Mouse (Mus musculus) heart, postnatal 0 days (tissue): Measurements from ENCODE around the gene Rassf8. TPM values are rescaled to one million over a fixed set of nuclear protein-coding genes. Genes with fewer than 3 reads are reported as not detected.

Experiments
- ATAC-seq: fragments of 200-750 bp; cut with Nextera tagmentation; 2 replicates; pipeline ENCODE4 v1.8.0; 2017; ENCODE audit warnings: low read depth, moderate number of reproducible peaks, moderate library complexity; ENCODE audit not compliant: insufficient read depth
- DNase-seq: peaks from one replicate; pipeline ENCODE4 v3.0.0-alpha.2; 2016; ENCODE audit warnings: low spot score
- H3K27ac ChIP-seq: fragments of 300-500 bp; sonication (generic); 2 replicates; pipeline ENCODE4 v1.5.1; 2014; ENCODE audit warnings: low read depth, mild to moderate bottlenecking
- H3K27me3 ChIP-seq: fragments of 300-500 bp; sonication (generic); 2 replicates; pipeline ENCODE4 v1.6.1; 2014; ENCODE audit warnings: low read length, mixed read lengths; ENCODE audit not compliant: control insufficient read depth, insufficient read depth
- H3K36me3 ChIP-seq: fragments of 300-500 bp; sonication (generic); replicated peaks from 2 replicates; pipeline ENCODE4 v1.6.1; 2014; ENCODE audit warnings: low read length, mixed read lengths; ENCODE audit not compliant: control insufficient read depth, insufficient read depth
- H3K4me1 ChIP-seq: fragments of 300-500 bp; sonication (generic); 2 replicates; pipeline ENCODE4 v1.6.1; 2014; ENCODE audit warnings: antibody characterized with exemption; ENCODE audit not compliant: control insufficient read depth, insufficient read depth
- H3K4me2 ChIP-seq: fragments of 300-500 bp; sonication (generic); 2 replicates; pipeline ENCODE4 v1.6.1; 2014; ENCODE audit warnings: low read depth, mild to moderate bottlenecking, low read length, moderate library complexity
- H3K4me3 ChIP-seq: fragments of 300-500 bp; sonication (generic); 2 replicates; pipeline ENCODE4 v1.5.1; 2014; ENCODE audit warnings: low read depth, low read length
- H3K9ac ChIP-seq: fragments of 300-500 bp; sonication (generic); replicated peaks from 2 replicates; pipeline ENCODE4 v1.6.1; 2014; ENCODE audit warnings: low read depth, low read length, mixed read lengths
- H3K9me3 ChIP-seq: fragments of 300-500 bp; sonication (generic); replicated peaks from 2 replicates; pipeline ENCODE4 v1.6.1; 2016; ENCODE audit warnings: low read length; ENCODE audit not compliant: control insufficient read depth
- CTCF ChIP-seq: IDR thresholded peaks from 2 replicates; pipeline ENCODE4 v1.5.1; 2016; ENCODE audit warnings: antibody characterized with exemption, control low read depth, low read depth
- EP300 ChIP-seq: IDR thresholded peaks from 2 replicates; pipeline ENCODE4 v1.6.1; 2016; ENCODE audit warnings: antibody characterized with exemption, low read depth
- WGBS: fragments of 180-500 bp; shearing (Covaris S2); extraction: QIAGEN DNeasy Blood & Tissue Kit; methylation state at CpG from one replicate; pipeline ENCODE4 v1.1.7; 2014; 5-methylcytosine and 5-hydroxymethylcytosine counted together
- polyA plus RNA-seq: library from polyadenylated mRNA; unstranded; fragments of >200 nt; fragmentation: Nextera tagmentation; extraction: Ambion mirVana; gene quantifications from 2 replicates; pipeline ENCODE4 v1.2.1, GENCODE M21; 2015
- total RNA-seq: library from RNA; depleted of rRNA; stranded (reverse); fragments of >200 nt; gene quantifications from 2 replicates; pipeline ENCODE4 v1.2.3, GENCODE M21; 2014; ENCODE audit warnings: low replicate concordance

Gene Rassf8
- total and polyA plus RNA-seq, 2 experiments from 2014 or later: 11.1 to 72.6 TPM

- Histone ChIP-seq H3K4me1 (no peaks in the 10 kb centered on the region), H3K27ac (no peak overlapping the region), H3K9ac (no peak overlapping the region), H3K4me3 (no peak overlapping the region), H3K27me3 (no peaks in the 10 kb centered on the region), H3K36me3 (no peaks in the 10 kb centered on the region), H3K9me3 (no peaks in the 10 kb centered on the region), H3K4me2 (no peak overlapping the region)
- ATAC-seq (no peak), DNase-seq (no peak)
- WGBS: 85% methylated on average over 5 of the region's 5 CpGs
- TF ChIP-seq CTCF: no peak
These were observed 35.2 kb upstream of the Rassf8 start for GRCm38 (mm10) chr6:145711320-145711719.

- H3K4me2 ChIP-seq: no peak overlapping the region
- no peak overlapping the region for H3K27ac ChIP-seq
- no peaks in the 10 kb centered on the region for H3K9me3 ChIP-seq
- no peak overlapping the region for H3K4me3 ChIP-seq
- no peaks in the 10 kb centered on the region for H3K36me3 ChIP-seq
- no peaks in the 10 kb centered on the region for H3K4me1 ChIP-seq
- TF ChIP-seq CTCF (no peak), EP300 (no peak)
- no peak overlapping the region for H3K9ac ChIP-seq
- no peak for ATAC-seq
- WGBS: 59% methylated on average over 8 of the region's 8 CpGs
- no peak for DNase-seq
- no peaks in the 10 kb centered on the region for H3K27me3 ChIP-seq
These were observed 33.1 kb upstream of the Rassf8 start for GRCm38 (mm10) chr6:145713241-145714114.

GRCm38 (mm10) chr6:145714131-145714530 lies 32.4 kb upstream of the Rassf8 start:
- Histone ChIP-seq H3K27me3 (no peaks in the 10 kb centered on the region), H3K4me1 (no peaks in the 10 kb centered on the region), H3K4me3 (no peak overlapping the region), H3K9ac (no peak overlapping the region), H3K27ac (no peak overlapping the region), H3K9me3 (no peaks in the 10 kb centered on the region), H3K36me3 (no peaks in the 10 kb centered on the region), H3K4me2 (no peak overlapping the region)
- TF ChIP-seq EP300: no peak
- TF ChIP-seq CTCF: no peak
- WGBS: 70% methylated on average over 1 of the region's 1 CpGs
- ATAC-seq (no peak), DNase-seq (no peak)

- WGBS: 48% methylated on average over 7 of the region's 7 CpGs
- H3K36me3 ChIP-seq: no peaks in the 10 kb centered on the region
- H3K27me3 ChIP-seq: no peaks in the 10 kb centered on the region
- no peak for ATAC-seq
- no peak overlapping the region for H3K4me2 ChIP-seq
- TF ChIP-seq CTCF (no peak), EP300 (no peak)
- H3K9me3 ChIP-seq: no peaks in the 10 kb centered on the region
- H3K27ac ChIP-seq: no peak overlapping the region
- H3K4me1 ChIP-seq: no peaks in the 10 kb centered on the region
- no peak overlapping the region for H3K9ac ChIP-seq
- no peak for DNase-seq
- no peak overlapping the region for H3K4me3 ChIP-seq
These were observed 24.0 kb upstream of the Rassf8 start for GRCm38 (mm10) chr6:145722596-145722995.

GRCm38 (mm10) chr6:145723131-145723863 lies 23.3 kb upstream of the Rassf8 start:
- no peak overlapping the region for H3K9ac ChIP-seq
- H3K9me3 ChIP-seq: no peaks in the 10 kb centered on the region
- DNase-seq (no peak), ATAC-seq (no peak)
- no peak overlapping the region for H3K4me2 ChIP-seq
- TF ChIP-seq CTCF (no peak), EP300 (no peak)
- no peak overlapping the region for H3K4me3 ChIP-seq
- WGBS: 79% methylated on average over 13 of the region's 13 CpGs
- no peak overlapping the region for H3K27ac ChIP-seq
- H3K36me3 ChIP-seq: no peaks in the 10 kb centered on the region
- H3K4me1 ChIP-seq: no peaks in the 10 kb centered on the region
- no peaks in the 10 kb centered on the region for H3K27me3 ChIP-seq
